Mouse (Mus musculus) kidney, embryonic 16.5 days (tissue): ENCODE results near the gene Magel2. TPM values are rescaled to one million over a fixed set of nuclear protein-coding genes. Genes with fewer than 3 reads are reported as not detected.
A peak's percentile ranks its signal among the peaks of the same experiment; 100 is the strongest.

Experiments
- ATAC-seq: fragments of 200-750 bp; cut with Nextera tagmentation; 2 replicates; pipeline ENCODE4 v1.8.0; 2017; ENCODE audit warnings: moderate TSS enrichment; ENCODE audit not compliant: low FRiP score, low TSS enrichment
- H3K27ac ChIP-seq: fragments of 300-500 bp; sonication (generic); 2 replicates; pipeline ENCODE4 v1.5.1; 2014; ENCODE audit warnings: low read length
- H3K27me3 ChIP-seq: fragments of 300-500 bp; sonication (generic); 2 replicates; pipeline ENCODE4 v1.6.1; 2014; ENCODE audit warnings: low read length, control low read depth, mixed read lengths; ENCODE audit not compliant: insufficient read depth
- H3K36me3 ChIP-seq: fragments of 300-500 bp; sonication (generic); 2 replicates; pipeline ENCODE4 v1.6.1; 2014; ENCODE audit warnings: low read length, control low read depth, mixed read lengths; ENCODE audit not compliant: insufficient read depth
- H3K4me1 ChIP-seq: fragments of 300-500 bp; sonication (generic); 2 replicates; pipeline ENCODE4 v1.6.1; 2014; ENCODE audit warnings: low read length, control low read depth, mixed read lengths; ENCODE audit not compliant: insufficient read depth
- H3K4me2 ChIP-seq: fragments of 300-500 bp; sonication (generic); replicated peaks from 2 replicates; pipeline ENCODE4 v1.6.1; 2014; ENCODE audit warnings: low read depth, low read length
- H3K4me3 ChIP-seq: fragments of 300-500 bp; sonication (generic); 2 replicates; pipeline ENCODE4 v1.5.1; 2014; ENCODE audit warnings: mild to moderate bottlenecking, low read length
- H3K9ac ChIP-seq: fragments of 300-500 bp; sonication (generic); replicated peaks from 2 replicates; pipeline ENCODE4 v1.6.1; 2014; ENCODE audit warnings: low read length
- H3K9me3 ChIP-seq: fragments of 300-500 bp; sonication (generic); 2 replicates; pipeline ENCODE4 v1.6.1; 2016; ENCODE audit warnings: low read length, control low read depth
- WGBS: fragments of 180-500 bp; shearing (Covaris S2); extraction: QIAGEN DNeasy Blood & Tissue Kit; methylation state at CpG from one replicate; pipeline ENCODE4 v1.1.7; 2014; 5-methylcytosine and 5-hydroxymethylcytosine counted together
- polyA plus RNA-seq: library from polyadenylated mRNA; unstranded; fragments of >200 nt; fragmentation: Nextera tagmentation; extraction: Ambion mirVana; gene quantifications from 2 replicates; pipeline ENCODE4 v1.2.1, GENCODE M21; 2015

Magel2 gene
- polyA plus RNA-seq, 1 experiment from 2014 or later = 0.74 TPM

- ATAC-seq = peak; percentile 65
- 59% methylated on average over 17 of the region's 17 CpGs for WGBS
- H3K9me3 ChIP-seq = peaks cover 9% of the 10 kb centered on the region; the same call in 1 of the 2 replicates
- H3K4me2 ChIP-seq = peak overlapping the region; percentile 54
- H3K4me3 ChIP-seq = peak overlapping the region; percentile 68
- H3K27me3 ChIP-seq = no peaks in the 10 kb centered on the region; the same call in 1 of the 2 replicates
- peaks cover 8% of the 10 kb centered on the region for H3K4me1 ChIP-seq
- no peaks in the 10 kb centered on the region for H3K36me3 ChIP-seq
- peak overlapping the region; percentile 79 for H3K9ac ChIP-seq
- no peak overlapping the region for H3K27ac ChIP-seq
Observed at GRCm38 (mm10) chr7:62419105-62419492, 42.3 kb downstream of the Magel2 start.

- Histone ChIP-seq H3K27ac (no peak within 1 kb of the TSS), H3K36me3 (no peaks in the 10 kb centered on the region), H3K4me3 (peak within 1 kb of the TSS; percentile 68), H3K9ac (peak within 1 kb of the TSS; percentile 79), H3K27me3 (no peaks in the 10 kb centered on the region; the same call in 1 of the 2 replicates), H3K9me3 (peaks cover 9% of the 10 kb centered on the region; the same call in 1 of the 2 replicates), H3K4me1 (peaks cover 8% of the 10 kb centered on the region), H3K4me2 (peak within 1 kb of the TSS; percentile 54)
- 27% methylated on average over 49 of the region's 49 CpGs for WGBS
- peak; percentile 84 for ATAC-seq
Observed at GRCm38 (mm10) chr7:62419493-62420360, 42.9 kb downstream of the Magel2 start, which contains the start of gene Mkrn3. Gene Mkrn3 (minus strand): TSS chr7:62420139.

- peaks cover 8% of the 10 kb centered on the region for H3K4me1 ChIP-seq
- H3K36me3 ChIP-seq = no peaks in the 10 kb centered on the region
- WGBS = 70% methylated on average over 6 of the region's 6 CpGs
- no peak overlapping the region for H3K27ac ChIP-seq
- H3K4me2 ChIP-seq = 0 out of 2 replicates have a peak overlapping the region, but pooled peaks have one; percentile 48
- H3K4me3 ChIP-seq = no peak overlapping the region
- no peak overlapping the region for H3K9ac ChIP-seq
- H3K9me3 ChIP-seq = peaks cover 9% of the 10 kb centered on the region; the same call in 1 of the 2 replicates
- ATAC-seq = no peak
- H3K27me3 ChIP-seq = no peaks in the 10 kb centered on the region; the same call in 1 of the 2 replicates
Observed at GRCm38 (mm10) chr7:62420566-62420965, 43.8 kb downstream of the Magel2 start.

- peaks cover 9% of the 10 kb centered on the region; the same call in 1 of the 2 replicates for H3K9me3 ChIP-seq
- no peak for ATAC-seq
- no peak overlapping the region for H3K9ac ChIP-seq
- 47% methylated on average over 4 of the region's 4 CpGs for WGBS
- no peaks in the 10 kb centered on the region for H3K36me3 ChIP-seq
- H3K27me3 ChIP-seq = no peaks in the 10 kb centered on the region; the same call in 1 of the 2 replicates
- no peak overlapping the region for H3K4me2 ChIP-seq
- H3K4me1 ChIP-seq = peaks cover 8% of the 10 kb centered on the region
- H3K4me3 ChIP-seq = no peak overlapping the region
- no peak overlapping the region for H3K27ac ChIP-seq
Observed at GRCm38 (mm10) chr7:62423210-62423609, 46.4 kb downstream of the Magel2 start.

- WGBS = 22% methylated on average over 8 of the region's 8 CpGs
Observed at GRCm38 (mm10) chr7:62428337-62428736, 51.5 kb downstream of the Magel2 start.

More at GRCm38 (mm10) chr7:62428337-62428736, 51.5 kb downstream of the Magel2 start:
- Histone ChIP-seq H3K27ac (no peak overlapping the region), H3K4me1 (no peaks in the 10 kb centered on the region), H3K27me3 (no peaks in the 10 kb centered on the region), H3K4me2 (no peak overlapping the region), H3K9ac (no peak overlapping the region), H3K9me3 (no peaks in the 10 kb centered on the region), H3K4me3 (no peak overlapping the region), H3K36me3 (no peaks in the 10 kb centered on the region)
- ATAC-seq = no peak

Other genes with a start within 250 kb of the Magel2 start
- gene Ndn, start 30.4 kb upstream of the Magel2 start, polyA plus RNA-seq = 76.5 and 81.6 TPM in 2 replicates
- 5.1 and 5.2 TPM in 2 replicates for gene Mkrn3, start 43.1 kb downstream of the Magel2 start, polyA plus RNA-seq
- 24.2 and 25.4 TPM in 2 replicates for gene Peg12, start 87.5 kb downstream of the Magel2 start, polyA plus RNA-seq